Mouse (Mus musculus) cerebellum, adult 2 months (tissue): ENCODE measurements around the gene Csk.

ENCODE experiments used
- CTCF ChIP-seq: fragments of 200-500 bp; IDR thresholded peaks from 2 replicates; pipeline ENCODE4 v1.5.1; 2011; ENCODE audit warnings: low read depth, mild to moderate bottlenecking, control low read depth, low read length, moderate library complexity, borderline replicate concordance; ENCODE audit not compliant: insufficient read depth
- POLR2A ChIP-seq: fragments of 200-500 bp; IDR thresholded peaks from 2 replicates; pipeline ENCODE4 v1.6.1; 2011; ENCODE audit warnings: low read length, control low read depth, borderline replicate concordance; ENCODE audit not compliant: insufficient read depth

DNA sequence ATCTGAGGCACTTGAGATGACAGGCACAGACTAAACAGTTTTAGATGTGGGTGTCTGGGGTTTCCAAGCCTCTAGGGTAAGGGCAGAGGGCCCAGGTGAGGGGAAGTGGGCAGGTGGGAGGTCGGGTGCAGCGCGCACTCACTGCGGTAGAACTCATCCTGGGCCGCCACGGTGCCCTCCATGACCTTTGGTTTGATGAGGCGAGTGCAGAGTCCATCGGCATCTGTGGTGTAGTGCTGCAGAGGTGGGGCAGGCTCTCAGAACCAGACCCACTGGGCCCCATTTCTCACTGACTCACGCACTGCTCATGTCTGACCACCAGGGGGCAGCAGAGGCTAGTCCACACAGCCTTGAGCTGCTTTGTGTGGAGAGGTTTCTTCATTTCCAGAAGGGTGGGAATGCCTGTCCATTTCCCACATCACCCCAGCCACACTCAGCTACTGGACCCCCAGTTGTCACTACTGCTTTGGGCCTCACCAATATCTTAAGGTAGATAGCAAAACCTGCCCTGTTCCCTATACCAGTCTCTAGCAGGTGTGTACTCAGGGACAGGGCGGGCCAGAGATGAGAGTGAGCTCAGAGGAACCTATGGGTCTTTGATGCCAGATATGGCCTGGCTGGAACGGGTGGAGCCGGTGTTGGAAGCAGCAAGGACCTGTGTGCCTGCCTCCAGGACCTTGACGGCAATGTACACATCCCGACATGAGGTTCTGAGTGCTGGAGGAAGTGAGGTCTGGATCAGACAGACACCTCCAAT is 24.1 kb downstream of the Csk start:
- peak; percentile 96 for TF ChIP-seq CTCF
- no peak for TF ChIP-seq POLR2A
